Mouse (Mus musculus): ENCODE data around the gene Fbxl22.

Gene Fbxl22

DNA sequence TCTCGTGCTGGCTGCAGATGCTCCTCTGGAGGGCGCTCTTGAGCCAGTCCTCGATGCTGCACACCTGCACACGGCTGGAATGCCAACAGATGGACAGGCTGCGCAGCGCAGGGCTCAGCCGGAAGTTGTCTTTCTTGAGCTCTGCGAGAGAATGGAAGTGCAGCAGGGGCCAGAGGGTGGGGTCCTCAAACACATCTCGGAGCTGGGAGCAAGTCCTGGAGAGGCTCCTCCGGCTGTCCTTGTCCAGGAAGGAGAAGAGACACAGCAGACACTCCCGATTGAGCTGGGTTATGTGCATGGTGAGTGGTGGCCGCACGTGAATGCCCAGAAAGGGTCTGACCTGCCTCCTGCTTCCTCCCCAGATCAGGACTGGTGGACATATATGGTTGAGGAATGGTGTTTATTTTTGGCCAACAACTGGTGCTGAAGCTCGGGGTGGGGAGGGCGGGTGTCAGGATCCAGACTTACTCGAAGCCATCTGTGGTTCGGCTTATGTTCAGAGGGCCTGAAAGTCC is at the start of gene Fbxl22:
TSS of gene Fbxl22 (minus strand) at position 338 of the 515 bp plus-strand sequence.
- peak; percentile 48 for DNase-seq (ENCODE audit: low read depth, low spot score)

GRCm38 (mm10) chr9:66562215-66562614 is 47.8 kb upstream of the Fbxl22 start:
- no peak for DNase-seq (ENCODE audit: low read depth, low spot score)

DNA sequence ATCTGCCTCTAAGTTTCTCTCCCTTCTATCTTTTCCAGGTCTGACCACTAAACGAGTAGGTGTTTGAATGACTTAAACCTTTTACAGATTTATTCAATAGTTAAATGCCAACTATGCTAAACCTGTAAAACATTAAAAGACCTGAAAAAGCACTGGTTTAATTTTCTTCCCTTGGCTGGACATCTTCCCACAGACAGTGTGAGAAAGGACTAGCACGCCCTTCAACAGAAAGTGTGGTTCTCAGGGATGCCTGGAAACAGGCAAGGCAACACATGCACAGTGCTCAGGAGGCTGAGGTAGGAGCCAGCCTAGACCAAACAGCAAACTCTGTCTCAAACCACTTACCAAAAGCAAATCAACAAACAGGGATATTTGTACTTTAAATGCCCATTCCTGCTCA is 47.1 kb upstream of the Fbxl22 start:
- no peak for DNase-seq (ENCODE audit: low read depth, low spot score)

DNA sequence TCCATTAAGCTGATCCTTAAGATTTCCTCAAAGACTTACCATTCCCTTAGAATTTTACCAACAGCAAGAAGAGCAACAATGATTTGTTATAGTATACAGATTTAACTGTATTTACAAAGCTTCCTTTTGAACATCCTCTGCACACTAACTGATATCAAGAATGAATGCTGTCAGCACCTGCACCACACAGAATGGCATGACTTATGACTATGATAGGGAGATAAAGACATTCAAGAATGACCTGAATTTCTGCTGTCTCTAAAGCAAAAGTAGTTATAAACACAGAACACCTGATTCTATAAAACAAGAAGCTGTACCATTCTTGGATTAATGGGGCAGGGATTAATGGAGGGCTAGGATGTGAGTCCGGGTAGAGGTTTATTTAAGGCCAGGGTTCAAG is 46.3 kb upstream of the Fbxl22 start:
- no peak for DNase-seq (ENCODE audit: low read depth, low spot score)

- DNase-seq (ENCODE audit: low read depth, low spot score) = peak; percentile 10
Measured at GRCm38 (mm10) chr9:66560295-66560694, 45.9 kb upstream of the Fbxl22 start.

GRCm38 (mm10) chr9:66558971-66559370 is 44.6 kb upstream of the Fbxl22 start:
- DNase-seq (ENCODE audit: low read depth, low spot score) = no peak

- DNase-seq (ENCODE audit: low read depth, low spot score) = no peak
Measured at GRCm38 (mm10) chr9:66542785-66543184, 28.4 kb upstream of the Fbxl22 start.

- DNase-seq (ENCODE audit: low read depth, low spot score) = no peak
Measured at GRCm38 (mm10) chr9:66521595-66521994, 7.2 kb upstream of the Fbxl22 start.

- DNase-seq (ENCODE audit: low read depth, low spot score) = no peak
Measured at GRCm38 (mm10) chr9:66520299-66520698, 5.9 kb upstream of the Fbxl22 start.

- no peak for DNase-seq (ENCODE audit: low read depth, low spot score)
Measured at GRCm38 (mm10) chr9:66518901-66519300, 4.5 kb upstream of the Fbxl22 start.

GRCm38 (mm10) chr9:66518251-66518650 is 3.9 kb upstream of the Fbxl22 start:
- DNase-seq (ENCODE audit: low read depth, low spot score) = no peak

GRCm38 (mm10) chr9:66517746-66518145 is 3.4 kb upstream of the Fbxl22 start:
- DNase-seq (ENCODE audit: low read depth, low spot score) = no peak

- no peak for DNase-seq (ENCODE audit: low read depth, low spot score)
Measured at GRCm38 (mm10) chr9:66516296-66516940, 2.0 kb upstream of the Fbxl22 start.

DNA sequence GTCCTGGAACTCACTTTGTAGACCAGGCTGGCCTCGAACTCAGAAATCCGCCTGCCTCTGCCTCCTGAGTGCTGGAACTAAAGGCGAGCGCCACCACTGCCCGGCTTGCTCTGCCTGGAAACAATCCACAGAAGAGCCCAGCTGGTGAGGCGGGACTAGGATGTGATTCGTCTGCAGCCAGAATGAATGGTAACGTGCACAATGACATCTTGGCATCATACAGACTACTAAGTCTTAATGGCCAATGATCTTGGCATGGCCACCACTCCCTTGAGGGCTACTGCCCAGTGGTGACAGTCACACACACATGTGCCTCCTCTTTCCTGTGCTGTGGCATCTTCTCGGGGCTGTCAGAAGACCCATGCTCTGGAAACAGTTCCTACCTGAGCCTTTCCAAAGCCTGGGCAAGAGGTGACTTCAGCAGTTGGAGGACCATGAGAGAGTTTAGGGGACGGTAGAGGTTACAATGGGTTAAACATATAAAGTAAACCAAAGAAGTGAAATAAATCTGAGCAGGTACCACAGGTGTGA is 1.4 kb upstream of the Fbxl22 start:
- DNase-seq (ENCODE audit: low read depth, low spot score) = no peak

- DNase-seq (ENCODE audit: low read depth, low spot score) = no peak
Measured at GRCm38 (mm10) chr9:66515115-66515514, 722 bp upstream of the Fbxl22 start.

GRCm38 (mm10) chr9:66513661-66514255 is 635 bp downstream of the Fbxl22 start:
- DNase-seq (ENCODE audit: low read depth, low spot score) = peak; percentile 42

- DNase-seq (ENCODE audit: low read depth, low spot score) = peak; percentile 30
Measured at GRCm38 (mm10) chr9:66513150-66513549, 1.2 kb downstream of the Fbxl22 start.

- peak; percentile 87 for DNase-seq (ENCODE audit: low read depth, low spot score)
Measured at GRCm38 (mm10) chr9:66512351-66512671, 2.1 kb downstream of the Fbxl22 start.

- DNase-seq (ENCODE audit: low read depth, low spot score) = peak; percentile 96
Measured at GRCm38 (mm10) chr9:66511580-66512350, 2.6 kb downstream of the Fbxl22 start.

- no peak for DNase-seq (ENCODE audit: low read depth, low spot score)
Measured at GRCm38 (mm10) chr9:66510944-66511343, 3.4 kb downstream of the Fbxl22 start.

- no peak for DNase-seq (ENCODE audit: low read depth, low spot score)
Measured at GRCm38 (mm10) chr9:66510351-66510841, 4.0 kb downstream of the Fbxl22 start.

- DNase-seq (ENCODE audit: low read depth, low spot score) = no peak
Measured at GRCm38 (mm10) chr9:66508890-66509399, 5.4 kb downstream of the Fbxl22 start.
